Mouse (Mus musculus): ENCODE data around the gene Cyth1. TPM values are rescaled to one million over a fixed set of nuclear protein-coding genes. Genes with fewer than 3 reads are reported as not detected.

Gene Cyth1
- 10.6 and 12.2 TPM in 2 replicates for polyA plus RNA-seq (2015; fragmentation: Nextera tagmentation; extraction: Ambion mirVana)

- peaks cover 34% of the 10 kb centered on the region for H3K4me1 ChIP-seq (ENCODE audit: control insufficient read depth, insufficient read depth, low read length)
- peak within 1 kb of the TSS; percentile 79 for H3K4me2 ChIP-seq (ENCODE audit: low read depth, low read length)
- no peaks in the 10 kb centered on the region for H3K27me3 ChIP-seq (ENCODE audit: control insufficient read depth, insufficient read depth, low read length)
- peak within 1 kb of the TSS; percentile 91 for H3K4me3 ChIP-seq (replicated peaks; ENCODE audit: low read length)
- H3K9me3 ChIP-seq (replicated peaks; ENCODE audit: control insufficient read depth, low read length), result no peaks in the 10 kb centered on the region
- peak; percentile 96 for ATAC-seq (ENCODE audit: insufficient read depth, low FRiP score)
- H3K27ac ChIP-seq (ENCODE audit: low read length), result peak within 1 kb of the TSS; percentile 91
- under 1% methylated on average over 80 of the region's 86 CpGs for WGBS
- H3K36me3 ChIP-seq (ENCODE audit: control insufficient read depth, insufficient read depth, low read length), result no peaks in the 10 kb centered on the region
- peak within 1 kb of the TSS; percentile 95 for H3K9ac ChIP-seq (ENCODE audit: low read length)
Measured at GRCm38 (mm10) chr11:118248150-118249011, at the start of gene Cyth1. Gene Cyth1, minus strand, starts transcription at chr11:118248592.

GRCm38 (mm10) chr11:118297967-118298366, 49.6 kb upstream of the Cyth1 start:
- no peaks in the 10 kb centered on the region for H3K9me3 ChIP-seq (replicated peaks; ENCODE audit: control insufficient read depth, low read length)
- WGBS, result 81% methylated on average over 3 of the region's 3 CpGs
- H3K4me1 ChIP-seq (ENCODE audit: control insufficient read depth, insufficient read depth, low read length), result no peaks in the 10 kb centered on the region
- H3K4me3 ChIP-seq (replicated peaks; ENCODE audit: low read length), result no peak overlapping the region
- no peak for ATAC-seq (ENCODE audit: insufficient read depth, low FRiP score)
- H3K27me3 ChIP-seq (ENCODE audit: control insufficient read depth, insufficient read depth, low read length), result no peaks in the 10 kb centered on the region
- no peaks in the 10 kb centered on the region for H3K36me3 ChIP-seq (ENCODE audit: control insufficient read depth, insufficient read depth, low read length)
- no peak overlapping the region for H3K9ac ChIP-seq (ENCODE audit: low read length)
- H3K4me2 ChIP-seq (ENCODE audit: low read depth, low read length), result no peak overlapping the region
- no peak overlapping the region for H3K27ac ChIP-seq (ENCODE audit: low read length)

GRCm38 (mm10) chr11:118295026-118295425, 46.6 kb upstream of the Cyth1 start:
- Histone ChIP-seq H3K4me3 (replicated peaks; ENCODE audit: low read length) (no peak overlapping the region), H3K27ac (ENCODE audit: low read length) (no peak overlapping the region), H3K9ac (ENCODE audit: low read length) (no peak overlapping the region), H3K4me1 (ENCODE audit: control insufficient read depth, insufficient read depth, low read length) (no peaks in the 10 kb centered on the region), H3K4me2 (ENCODE audit: low read depth, low read length) (no peak overlapping the region), H3K9me3 (replicated peaks; ENCODE audit: control insufficient read depth, low read length) (no peaks in the 10 kb centered on the region), H3K27me3 (ENCODE audit: control insufficient read depth, insufficient read depth, low read length) (no peaks in the 10 kb centered on the region), H3K36me3 (ENCODE audit: control insufficient read depth, insufficient read depth, low read length) (no peaks in the 10 kb centered on the region)
- ATAC-seq (ENCODE audit: insufficient read depth, low FRiP score), result no peak
- 65% methylated on average over 2 of the region's 2 CpGs for WGBS

- WGBS, result 67% methylated on average over 6 of the region's 6 CpGs
- Histone ChIP-seq H3K36me3 (ENCODE audit: control insufficient read depth, insufficient read depth, low read length) (no peaks in the 10 kb centered on the region), H3K27ac (ENCODE audit: low read length) (no peak overlapping the region), H3K4me1 (ENCODE audit: control insufficient read depth, insufficient read depth, low read length) (peaks cover 9% of the 10 kb centered on the region), H3K9ac (ENCODE audit: low read length) (no peak overlapping the region), H3K4me2 (ENCODE audit: low read depth, low read length) (no peak overlapping the region), H3K9me3 (replicated peaks; ENCODE audit: control insufficient read depth, low read length) (no peaks in the 10 kb centered on the region), H3K4me3 (replicated peaks; ENCODE audit: low read length) (no peak overlapping the region), H3K27me3 (ENCODE audit: control insufficient read depth, insufficient read depth, low read length) (no peaks in the 10 kb centered on the region)
- ATAC-seq (ENCODE audit: insufficient read depth, low FRiP score), result no peak
Measured at GRCm38 (mm10) chr11:118292671-118293070, 44.3 kb upstream of the Cyth1 start.

GRCm38 (mm10) chr11:118289999-118290889, 41.9 kb upstream of the Cyth1 start, which contains the start of gene Usp36:
Gene Usp36, minus strand, starts transcription at chr11:118290244.
- peak within 1 kb of the TSS; percentile 90 for H3K27ac ChIP-seq (ENCODE audit: low read length)
- ATAC-seq (ENCODE audit: insufficient read depth, low FRiP score), result peak; percentile 99
- H3K9ac ChIP-seq (ENCODE audit: low read length), result peak within 1 kb of the TSS; percentile 86
- H3K4me2 ChIP-seq (ENCODE audit: low read depth, low read length), result peak within 1 kb of the TSS; percentile 91
- under 1% methylated on average over 68 of the region's 68 CpGs for WGBS
- H3K4me1 ChIP-seq (ENCODE audit: control insufficient read depth, insufficient read depth, low read length), result peaks cover 15% of the 10 kb centered on the region
- H3K36me3 ChIP-seq (ENCODE audit: control insufficient read depth, insufficient read depth, low read length), result peaks cover 7% of the 10 kb centered on the region
- H3K9me3 ChIP-seq (replicated peaks; ENCODE audit: control insufficient read depth, low read length), result no peaks in the 10 kb centered on the region
- no peaks in the 10 kb centered on the region for H3K27me3 ChIP-seq (ENCODE audit: control insufficient read depth, insufficient read depth, low read length)
- H3K4me3 ChIP-seq (replicated peaks; ENCODE audit: low read length), result peak within 1 kb of the TSS; percentile 77

- Histone ChIP-seq H3K36me3 (ENCODE audit: control insufficient read depth, insufficient read depth, low read length) (peaks cover 13% of the 10 kb centered on the region), H3K4me2 (ENCODE audit: low read depth, low read length) (peak overlapping the region; percentile 91), H3K9ac (ENCODE audit: low read length) (peak overlapping the region; percentile 86), H3K27me3 (ENCODE audit: control insufficient read depth, insufficient read depth, low read length) (no peaks in the 10 kb centered on the region), H3K27ac (ENCODE audit: low read length) (peak overlapping the region; percentile 81), H3K4me3 (replicated peaks; ENCODE audit: low read length) (peak overlapping the region; percentile 77), H3K9me3 (replicated peaks; ENCODE audit: control insufficient read depth, low read length) (no peaks in the 10 kb centered on the region), H3K4me1 (ENCODE audit: control insufficient read depth, insufficient read depth, low read length) (peaks cover 15% of the 10 kb centered on the region)
- peak; percentile 0; the same call in 1 of the 2 replicates for ATAC-seq (ENCODE audit: insufficient read depth, low FRiP score)
- under 1% methylated on average over 22 of the region's 22 CpGs for WGBS
Measured at GRCm38 (mm10) chr11:118289562-118289961, 41.2 kb upstream of the Cyth1 start.

- Histone ChIP-seq H3K4me3 (replicated peaks; ENCODE audit: low read length) (peak overlapping the region; percentile 77), H3K9me3 (replicated peaks; ENCODE audit: control insufficient read depth, low read length) (no peaks in the 10 kb centered on the region), H3K9ac (ENCODE audit: low read length) (peak overlapping the region; percentile 86), H3K4me1 (ENCODE audit: control insufficient read depth, insufficient read depth, low read length) (peaks cover 15% of the 10 kb centered on the region), H3K27ac (ENCODE audit: low read length) (peak overlapping the region; percentile 81; the same call in 1 of the 2 replicates), H3K27me3 (ENCODE audit: control insufficient read depth, insufficient read depth, low read length) (no peaks in the 10 kb centered on the region), H3K36me3 (ENCODE audit: control insufficient read depth, insufficient read depth, low read length) (peaks cover 13% of the 10 kb centered on the region), H3K4me2 (ENCODE audit: low read depth, low read length) (peak overlapping the region; percentile 91)
- under 1% methylated on average over 16 of the region's 16 CpGs for WGBS
- no peak for ATAC-seq (ENCODE audit: insufficient read depth, low FRiP score)
Measured at GRCm38 (mm10) chr11:118289037-118289511, 40.7 kb upstream of the Cyth1 start.

- no peak overlapping the region for H3K9ac ChIP-seq (ENCODE audit: low read length)
- no peaks in the 10 kb centered on the region for H3K9me3 ChIP-seq (replicated peaks; ENCODE audit: control insufficient read depth, low read length)
- 92% methylated on average over 9 of the region's 9 CpGs for WGBS
- H3K27ac ChIP-seq (ENCODE audit: low read length), result no peak overlapping the region
- H3K4me3 ChIP-seq (replicated peaks; ENCODE audit: low read length), result no peak overlapping the region
- H3K27me3 ChIP-seq (ENCODE audit: control insufficient read depth, insufficient read depth, low read length), result no peaks in the 10 kb centered on the region
- H3K4me1 ChIP-seq (ENCODE audit: control insufficient read depth, insufficient read depth, low read length), result peaks cover 15% of the 10 kb centered on the region
- H3K36me3 ChIP-seq (ENCODE audit: control insufficient read depth, insufficient read depth, low read length), result peaks cover 20% of the 10 kb centered on the region
- no peak for ATAC-seq (ENCODE audit: insufficient read depth, low FRiP score)
- H3K4me2 ChIP-seq (ENCODE audit: low read depth, low read length), result no peak overlapping the region
Measured at GRCm38 (mm10) chr11:118287573-118287972, 39.2 kb upstream of the Cyth1 start.
